Comparison of ENCODE assay signal across 22 mouse cellular contexts in the genomic region with DNA sequence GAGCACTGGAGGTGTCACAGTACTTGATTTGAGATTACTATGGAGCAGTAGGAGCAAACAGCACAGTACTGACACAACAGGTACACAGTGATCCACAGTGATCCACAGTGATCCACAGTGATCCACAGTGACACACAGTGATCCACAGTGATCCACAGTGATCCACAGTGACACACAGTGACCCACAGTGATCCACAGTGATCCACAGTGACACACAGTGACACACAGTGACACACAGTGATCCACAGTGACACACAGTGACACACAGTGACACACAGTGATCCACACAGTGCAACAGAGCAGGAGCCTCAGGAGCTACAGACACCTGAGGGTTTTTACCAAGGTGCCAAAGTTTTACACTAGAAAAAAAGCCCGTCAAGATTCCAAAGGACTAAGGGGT. TPM values are rescaled to one million over a fixed set of nuclear protein-coding genes. Genes with fewer than 3 reads are reported as not detected.
DNase-seq lines count a peak whose midpoint lies in the region; ATAC-seq and TF ChIP-seq lines count a peak whose summit lies in the region.
"Had no signal": no experiment of that assay in that cellular context is flagged by ENCODE, and none has a peak within 500 bp of the region (broad histone marks: within the 10 kb centered on the region; RNA-seq: fewer than 3 reads in every experiment).

No protein-coding gene starts in this region.

- no peaks in the 10 kb centered on the region for H3K9me3 ChIP-seq in forebrain, embryonic 15.5 days
- H3K9me3 ChIP-seq in forebrain, embryonic 10.5 days: peaks cover 16% of the 10 kb centered on the region
- peaks cover 8% of the 10 kb centered on the region for H3K9me3 ChIP-seq in midbrain, embryonic 11.5 days (ENCODE audit: control insufficient read depth, low read length)
- H3K9me3 ChIP-seq in midbrain, embryonic 15.5 days: no peaks in the 10 kb centered on the region
- H3K9me3 ChIP-seq in stomach, postnatal 0 days (ENCODE audit: control insufficient read depth, low read length): no peaks in the 10 kb centered on the region; the same call in 1 of the 2 replicates
- H3K9me3 ChIP-seq: neural tube, embryonic 15.5 days had no signal

- WGBS in forebrain, embryonic 15.5 days: 73% methylated on average over 1 of the region's 1 CpGs
- 95% methylated on average over 1 of the region's 1 CpGs for WGBS in forebrain, embryonic 10.5 days
- WGBS in midbrain, embryonic 11.5 days: 75% methylated on average over 1 of the region's 1 CpGs
- WGBS in midbrain, embryonic 15.5 days: 87% methylated on average over 1 of the region's 1 CpGs
- WGBS in stomach, postnatal 0 days: 68% methylated on average over 1 of the region's 1 CpGs

- no peak for TF ChIP-seq EP300 in stomach, postnatal 0 days (optimal IDR thresholded peaks at IDR 0.05)

- DNase-seq in forebrain, embryonic 10.5 days (ENCODE audit: extremely low spot score, low spot score): no peak
- peak; percentile 80 for DNase-seq in midbrain, embryonic 11.5 days (ENCODE audit: low spot score, missing footprints)
- no peak for DNase-seq in stomach, postnatal 0 days (ENCODE audit: low spot score)
- DNase-seq in layer of hippocampus, adult 9-11 months: no peak
- no peak for DNase-seq in yolk sac, embryonic 10.5 days (ENCODE audit: low spot score)
- DNase-seq: adrenal gland, adult 2 months; cerebellum, adult 2 months; gastrocnemius, postnatal 14 days; kidney, adult 11 months; retina, postnatal 1 day; thymus, postnatal 36 days had no signal

- no peak overlapping the region for H3K4me2 ChIP-seq in forebrain, embryonic 15.5 days (replicated peaks)
- H3K4me2 ChIP-seq in midbrain, embryonic 11.5 days: no peak overlapping the region
- H3K4me2 ChIP-seq in midbrain, embryonic 15.5 days: no peak overlapping the region
- H3K4me2 ChIP-seq in stomach, postnatal 0 days (replicated peaks; ENCODE audit: low read depth): no peak overlapping the region
- H3K4me2 ChIP-seq: limb, embryonic 12.5 days; neural tube, embryonic 15.5 days had no signal

- no peaks in the 10 kb centered on the region for H3K4me1 ChIP-seq in forebrain, embryonic 15.5 days
- H3K4me1 ChIP-seq in forebrain, embryonic 10.5 days: no peaks in the 10 kb centered on the region
- H3K4me1 ChIP-seq in midbrain, embryonic 11.5 days (ENCODE audit: control insufficient read depth, insufficient read depth, low read length): no peaks in the 10 kb centered on the region
- no peaks in the 10 kb centered on the region for H3K4me1 ChIP-seq in midbrain, embryonic 15.5 days
- 0 out of 2 replicates have a peak, but pooled peaks cover 2% of the 10 kb centered on the region for H3K4me1 ChIP-seq in stomach, postnatal 0 days (replicated peaks; ENCODE audit: control insufficient read depth, insufficient read depth)
- H3K4me1 ChIP-seq: embryonic facial prominence, embryonic 10.5 days; hindbrain, embryonic 10.5 days; neural tube, embryonic 15.5 days had no signal

- H3K4me3 ChIP-seq in forebrain, embryonic 15.5 days: no peak overlapping the region
- no peak overlapping the region for H3K4me3 ChIP-seq in forebrain, embryonic 10.5 days
- no peak overlapping the region for H3K4me3 ChIP-seq in midbrain, embryonic 11.5 days (ENCODE audit: low read depth, low read length)
- H3K4me3 ChIP-seq in midbrain, embryonic 15.5 days: no peak overlapping the region
- H3K4me3 ChIP-seq in stomach, postnatal 0 days (ENCODE audit: low read depth, low read length): no peak overlapping the region
- H3K4me3 ChIP-seq: embryonic facial prominence, embryonic 10.5 days; hindbrain, embryonic 10.5 days; limb, embryonic 12.5 days; neural tube, embryonic 15.5 days had no signal

- peaks cover 18% of the 10 kb centered on the region for H3K36me3 ChIP-seq in forebrain, embryonic 15.5 days
- H3K36me3 ChIP-seq in forebrain, embryonic 10.5 days (replicated peaks): peaks cover 51% of the 10 kb centered on the region
- H3K36me3 ChIP-seq in midbrain, embryonic 11.5 days (ENCODE audit: control insufficient read depth, insufficient read depth, low read length): 0 out of 2 replicates have a peak, but pooled peaks cover 2% of the 10 kb centered on the region
- H3K36me3 ChIP-seq in midbrain, embryonic 15.5 days (replicated peaks): peaks cover 5% of the 10 kb centered on the region; the same call in 1 of the 2 replicates
- peaks cover 3% of the 10 kb centered on the region; the same call in 1 of the 2 replicates for H3K36me3 ChIP-seq in stomach, postnatal 0 days (ENCODE audit: control insufficient read depth, insufficient read depth, low read length)

- no peak for TF ChIP-seq CTCF in stomach, postnatal 0 days (IDR thresholded peaks at IDR 0.05; ENCODE audit: low read depth)

- no peaks in the 10 kb centered on the region for H3K27me3 ChIP-seq in forebrain, embryonic 15.5 days
- no peaks in the 10 kb centered on the region for H3K27me3 ChIP-seq in forebrain, embryonic 10.5 days (ENCODE audit: poor library complexity, severe bottlenecking)
- H3K27me3 ChIP-seq in midbrain, embryonic 11.5 days (ENCODE audit: control insufficient read depth, insufficient read depth, low read length): no peaks in the 10 kb centered on the region
- no peaks in the 10 kb centered on the region for H3K27me3 ChIP-seq in midbrain, embryonic 15.5 days (replicated peaks)
- no peaks in the 10 kb centered on the region for H3K27me3 ChIP-seq in stomach, postnatal 0 days (ENCODE audit: control insufficient read depth, insufficient read depth, low read length)
- H3K27me3 ChIP-seq: CH12.LX; limb, embryonic 12.5 days; neural tube, embryonic 15.5 days had no signal

- no peak overlapping the region for H3K9ac ChIP-seq in forebrain, embryonic 15.5 days (replicated peaks)
- H3K9ac ChIP-seq in midbrain, embryonic 11.5 days (ENCODE audit: low read length): no peak overlapping the region
- no peak overlapping the region for H3K9ac ChIP-seq in midbrain, embryonic 15.5 days
- H3K9ac ChIP-seq in stomach, postnatal 0 days (ENCODE audit: low read length): no peak overlapping the region
- H3K9ac ChIP-seq: limb, embryonic 12.5 days; liver, embryonic 14.5 days; neural tube, embryonic 15.5 days had no signal

- 0 out of 2 replicates have a peak, but pooled peaks have one; percentile 41 for ATAC-seq in forebrain, embryonic 15.5 days (replicated peaks)
- ATAC-seq in midbrain, embryonic 11.5 days (ENCODE audit: low FRiP score): no peak
- ATAC-seq in midbrain, embryonic 15.5 days (replicated peaks): no peak
- peak; percentile 15; the same call in 1 of the 2 replicates for ATAC-seq in megakaryocyte progenitor cell, adult 5-6 weeks (replicated peaks; ENCODE audit: poor library complexity)
- ATAC-seq in stomach, postnatal 0 days (ENCODE audit: low FRiP score, low TSS enrichment): 0 out of 2 replicates have a peak, but pooled peaks have one; percentile 47
- ATAC-seq: forebrain, embryonic 14.5 days; lung, postnatal 0 days had no signal

- no peak overlapping the region for H3K27ac ChIP-seq in forebrain, embryonic 15.5 days (replicated peaks)
- H3K27ac ChIP-seq in forebrain, embryonic 10.5 days: no peak overlapping the region
- no peak overlapping the region for H3K27ac ChIP-seq in midbrain, embryonic 11.5 days (ENCODE audit: low read depth, low read length)
- no peak overlapping the region for H3K27ac ChIP-seq in midbrain, embryonic 15.5 days
- no peak overlapping the region for H3K27ac ChIP-seq in stomach, postnatal 0 days (replicated peaks)
- H3K27ac ChIP-seq: embryonic facial prominence, embryonic 10.5 days; hindbrain, embryonic 10.5 days; limb, embryonic 12.5 days; liver, embryonic 14.5 days; neural tube, embryonic 15.5 days had no signal

RNA-seq across cellular contexts. Expression of a gene that starts 23.6 kb away (rescaled TPM):
- 6.0 and 6.7 TPM in 2 replicates for polyA plus RNA-seq in forebrain, embryonic 15.5 days (2015; fragmentation: Nextera tagmentation; extraction: Ambion mirVana)
- 3.4 and 4.0 TPM in 2 replicates for polyA plus RNA-seq in forebrain, embryonic 10.5 days (2016; fragmentation: Nextera tagmentation; extraction: Ambion mirVana)
- polyA plus RNA-seq in midbrain, embryonic 11.5 days (2014; fragmentation: Nextera tagmentation; extraction: Ambion mirVana): 5.6 and 6.0 TPM in 2 replicates
- 4.5 and 4.8 TPM in 2 replicates for polyA plus RNA-seq in midbrain, embryonic 15.5 days (2015; fragmentation: Nextera tagmentation; extraction: Ambion mirVana)
- 94.2 and 94.6 TPM in 2 replicates for total RNA-seq in megakaryocyte progenitor cell, adult 5-6 weeks (2015)
- total RNA-seq in megakaryocyte progenitor cell, adult 5-6 weeks (2017): 37.1 and 45.2 TPM in 2 replicates
- polyA plus RNA-seq in stomach, postnatal 0 days (2015; fragmentation: Nextera tagmentation; extraction: Ambion mirVana): 3.0 and 3.5 TPM in 2 replicates

Comparison
In these comparisons a context has a peak if more than half of its experiments do, and no peak if none do; other contexts are left out.
1. ATAC-seq: peak in forebrain, embryonic 15.5 days (single experiment), megakaryocyte progenitor cell, adult 5-6 weeks (single experiment) and stomach, postnatal 0 days (single experiment); none in midbrain, embryonic 11.5 days (single experiment) and midbrain, embryonic 15.5 days (single experiment).